Mouse (Mus musculus) midbrain, postnatal 0 days (tissue): Measurements from ENCODE around the gene Elof1. TPM values are rescaled to one million over a fixed set of nuclear protein-coding genes. Genes with fewer than 3 reads are reported as not detected.

ENCODE experiments used
- ATAC-seq: fragments of 200-750 bp; cut with Nextera tagmentation; 2 replicates; pipeline ENCODE4 v1.8.0; 2017; ENCODE audit warnings: moderate number of reproducible peaks, mild to moderate bottlenecking, moderate TSS enrichment, moderate library complexity; ENCODE audit not compliant: low FRiP score
- DNase-seq: peaks from one replicate; pipeline ENCODE4 v3.0.0-alpha.2; 2015; ENCODE audit warnings: low spot score
- H3K27ac ChIP-seq: fragments of 300-500 bp; sonication (generic); 2 replicates; pipeline ENCODE4 v1.5.1; 2014; ENCODE audit warnings: low read depth, mild to moderate bottlenecking, low read length, mixed read lengths
- H3K27me3 ChIP-seq: fragments of 300-500 bp; sonication (generic); 2 replicates; pipeline ENCODE4 v1.6.1; 2014; ENCODE audit warnings: low read length, control low read depth, mixed read lengths; ENCODE audit not compliant: insufficient read depth
- H3K36me3 ChIP-seq: fragments of 300-500 bp; sonication (generic); 2 replicates; pipeline ENCODE4 v1.6.1; 2014; ENCODE audit warnings: low read length, control low read depth, mixed read lengths; ENCODE audit not compliant: insufficient read depth
- H3K4me1 ChIP-seq: fragments of 300-500 bp; sonication (generic); 2 replicates; pipeline ENCODE4 v1.6.1; 2014; ENCODE audit warnings: mild to moderate bottlenecking, control low read depth, antibody characterized with exemption, low read length, mixed read lengths; ENCODE audit not compliant: insufficient read depth
- H3K4me2 ChIP-seq: fragments of 300-500 bp; sonication (generic); 2 replicates; pipeline ENCODE4 v1.6.1; 2014; ENCODE audit warnings: low read depth, mild to moderate bottlenecking, low read length, mixed read lengths; ENCODE audit not compliant: poor library complexity, severe bottlenecking
- H3K4me3 ChIP-seq: fragments of 300-500 bp; sonication (generic); 2 replicates; pipeline ENCODE4 v1.5.1; 2014; ENCODE audit warnings: low read depth, mild to moderate bottlenecking, low read length, moderate library complexity
- H3K9ac ChIP-seq: fragments of 300-500 bp; sonication (generic); replicated peaks from 2 replicates; pipeline ENCODE4 v1.6.1; 2014; ENCODE audit warnings: mild to moderate bottlenecking, low read length, moderate library complexity, mixed read lengths; ENCODE audit not compliant: poor library complexity, severe bottlenecking
- H3K9me3 ChIP-seq: fragments of 300-500 bp; sonication (generic); 2 replicates; pipeline ENCODE4 v1.6.1; 2016; ENCODE audit warnings: low read length, control low read depth
- CTCF ChIP-seq: IDR thresholded peaks from 2 replicates; pipeline ENCODE4 v1.5.1; 2016; ENCODE audit warnings: antibody characterized with exemption, mild to moderate bottlenecking
- WGBS: fragments of 180-500 bp; shearing (Covaris S2); extraction: QIAGEN DNeasy Blood & Tissue Kit; methylation state at CpG from one replicate; pipeline ENCODE4 v1.1.7; 2014; 5-methylcytosine and 5-hydroxymethylcytosine counted together
- polyA plus RNA-seq: library from polyadenylated mRNA; unstranded; fragments of >200 nt; fragmentation: Nextera tagmentation; extraction: Ambion mirVana; gene quantifications from 2 replicates; pipeline ENCODE4 v1.2.1, GENCODE M21; 2015
- total RNA-seq: library from RNA; depleted of rRNA; stranded (reverse); fragments of >200 nt; gene quantifications from 2 replicates; pipeline ENCODE4 v1.2.3, GENCODE M21; 2014; rRNA removed

The Elof1 gene
- total RNA-seq = 129 and 132 TPM in 2 replicates
- polyA plus RNA-seq = 161 and 178 TPM in 2 replicates

GRCm38 (mm10) chr9:22116740-22117426, at the start of gene Elof1:
TSS of gene Elof1 (minus strand) at chr9:22117172.
- peak within 1 kb of the TSS; percentile 93 for H3K4me3 ChIP-seq
- H3K27me3 ChIP-seq = no peaks in the 10 kb centered on the region
- H3K36me3 ChIP-seq = peaks cover 19% of the 10 kb centered on the region
- peak within 1 kb of the TSS; percentile 81 for H3K9ac ChIP-seq
- peak within 1 kb of the TSS; percentile 69 for H3K4me2 ChIP-seq
- peaks cover 6% of the 10 kb centered on the region; the same call in 1 of the 2 replicates for H3K4me1 ChIP-seq
- H3K27ac ChIP-seq = peak within 1 kb of the TSS; percentile 74
- ATAC-seq (peak; percentile 91), DNase-seq (peak; percentile 99)
- TF ChIP-seq CTCF = no peak; the same call in 1 of the 2 replicates
- WGBS = under 1% methylated on average over 52 of the region's 52 CpGs
- no peaks in the 10 kb centered on the region for H3K9me3 ChIP-seq

GRCm38 (mm10) chr9:22166686-22167085, 49.7 kb upstream of the Elof1 start:
- DNase-seq (no peak), ATAC-seq (no peak)
- Histone ChIP-seq H3K4me1 (no peaks in the 10 kb centered on the region), H3K36me3 (no peaks in the 10 kb centered on the region), H3K4me3 (no peak overlapping the region), H3K4me2 (no peak overlapping the region), H3K27ac (no peak overlapping the region), H3K9me3 (no peaks in the 10 kb centered on the region), H3K9ac (no peak overlapping the region), H3K27me3 (no peaks in the 10 kb centered on the region)
- 94% methylated on average over 10 of the region's 10 CpGs for WGBS
- TF ChIP-seq CTCF = peak; percentile 44; the same call in 1 of the 2 replicates

GRCm38 (mm10) chr9:22165964-22166363, 49.0 kb upstream of the Elof1 start:
- 55% methylated on average over 6 of the region's 6 CpGs for WGBS
- no peak for DNase-seq
- no peak for ATAC-seq
- Histone ChIP-seq H3K4me2 (no peak overlapping the region), H3K4me1 (no peaks in the 10 kb centered on the region), H3K9me3 (no peaks in the 10 kb centered on the region), H3K36me3 (no peaks in the 10 kb centered on the region), H3K27ac (no peak overlapping the region), H3K27me3 (no peaks in the 10 kb centered on the region), H3K9ac (no peak overlapping the region), H3K4me3 (no peak overlapping the region)
- no peak for TF ChIP-seq CTCF

GRCm38 (mm10) chr9:22164711-22165668, 48.0 kb upstream of the Elof1 start:
- H3K9me3 ChIP-seq = no peaks in the 10 kb centered on the region
- H3K36me3 ChIP-seq = no peaks in the 10 kb centered on the region
- no peaks in the 10 kb centered on the region for H3K4me1 ChIP-seq
- peak overlapping the region; percentile 76 for H3K9ac ChIP-seq
- ATAC-seq (peak; percentile 89), DNase-seq (peak; percentile 72)
- peak overlapping the region; percentile 58 for H3K4me3 ChIP-seq
- no peaks in the 10 kb centered on the region for H3K27me3 ChIP-seq
- H3K4me2 ChIP-seq = peak overlapping the region; percentile 64
- WGBS = 2% methylated on average over 53 of the region's 54 CpGs
- TF ChIP-seq CTCF = no peak
- peak overlapping the region; percentile 70 for H3K27ac ChIP-seq

GRCm38 (mm10) chr9:22162912-22163311, 45.9 kb upstream of the Elof1 start:
- no peak for ATAC-seq

More at GRCm38 (mm10) chr9:22162912-22163311, 45.9 kb upstream of the Elof1 start:
- H3K27ac ChIP-seq = no peak overlapping the region
- TF ChIP-seq CTCF = no peak
- no peak overlapping the region for H3K4me3 ChIP-seq
- H3K4me2 ChIP-seq = no peak overlapping the region
- no peaks in the 10 kb centered on the region for H3K9me3 ChIP-seq
- H3K9ac ChIP-seq = no peak overlapping the region
- H3K36me3 ChIP-seq = no peaks in the 10 kb centered on the region
- no peak for DNase-seq
- H3K27me3 ChIP-seq = no peaks in the 10 kb centered on the region
- H3K4me1 ChIP-seq = peaks cover 3% of the 10 kb centered on the region
- WGBS = 85% methylated on average over 7 of the region's 7 CpGs
